Mouse (Mus musculus) CH12.LX (cell line): ENCODE results near the gene Sh3d21.

ENCODE experiments used
- CHD1 ChIP-seq: IDR thresholded peaks from 2 replicates; pipeline ENCODE4 v1.6.1; 2012; ENCODE audit warnings: low read depth, low read length, improper control_type of control experiment, inconsistent platforms
- CTCF ChIP-seq, 2 experiments: IDR thresholded peaks in 1 of 2; conservative IDR thresholded peaks in 1 of 2; 2 replicates each; pipeline ENCODE4 v1.5.1; 2011 to 2012; ENCODE audit warnings: low read depth in 2 of 2, low read length in 2 of 2, improper control_type of control experiment in 1 of 2, inconsistent platforms in 1 of 2, mild to moderate bottlenecking in 1 of 2, moderate library complexity in 1 of 2
- EP300 ChIP-seq: IDR thresholded peaks from 2 replicates; pipeline ENCODE4 v1.6.1; 2011; ENCODE audit warnings: low read length, improper control_type of control experiment
- MAX ChIP-seq: IDR thresholded peaks from 2 replicates; pipeline ENCODE4 v1.6.1; 2011; ENCODE audit warnings: low read length, improper control_type of control experiment
- NRF1 ChIP-seq: IDR thresholded peaks from 2 replicates; pipeline ENCODE4 v1.6.1; 2014; ENCODE audit warnings: low read depth, mild to moderate bottlenecking, inconsistent platforms, low read length, improper control_type of control experiment, moderate library complexity
- POLR2A ChIP-seq: IDR thresholded peaks from 2 replicates; pipeline ENCODE4 v1.6.1; 2011; ENCODE audit warnings: low read depth, mild to moderate bottlenecking, improper control_type of control experiment, low read length
- POLR2AphosphoS2 ChIP-seq: IDR thresholded peaks from 2 replicates; pipeline ENCODE4 v1.6.1; 2011; ENCODE audit warnings: low read depth, low read length, improper control_type of control experiment
- RAD21 ChIP-seq: IDR thresholded peaks from 2 replicates; pipeline ENCODE4 v1.6.1; 2011; ENCODE audit warnings: low read depth, mild to moderate bottlenecking, low read length, improper control_type of control experiment, moderate library complexity
- SMC3 ChIP-seq: IDR thresholded peaks from 2 replicates; pipeline ENCODE4 v1.6.1; 2011; ENCODE audit warnings: low read depth, low read length, improper control_type of control experiment
- TBP ChIP-seq: conservative IDR thresholded peaks from 2 replicates; pipeline ENCODE4 v1.6.1; 2011; ENCODE audit warnings: low read depth, low read length, improper control_type of control experiment
- TCF12 ChIP-seq: IDR thresholded peaks from 2 replicates; pipeline ENCODE4 v1.6.1; 2014; ENCODE audit warnings: low read depth, mild to moderate bottlenecking, inconsistent platforms, low read length, improper control_type of control experiment
- USF1 ChIP-seq: IDR thresholded peaks from 2 replicates; pipeline ENCODE4 v1.6.1; 2014; ENCODE audit warnings: low read depth, mild to moderate bottlenecking, inconsistent platforms, low read length, improper control_type of control experiment
- ZKSCAN1 ChIP-seq: IDR thresholded peaks from 2 replicates; pipeline ENCODE4 v1.6.1; 2012; ENCODE audit warnings: low read depth, inconsistent platforms, low read length, improper control_type of control experiment, borderline replicate concordance
- ZMIZ1 ChIP-seq: IDR thresholded peaks from 2 replicates; pipeline ENCODE4 v1.6.1; 2012; ENCODE audit warnings: low read depth, mild to moderate bottlenecking, inconsistent platforms, low read length, improper control_type of control experiment

DNA sequence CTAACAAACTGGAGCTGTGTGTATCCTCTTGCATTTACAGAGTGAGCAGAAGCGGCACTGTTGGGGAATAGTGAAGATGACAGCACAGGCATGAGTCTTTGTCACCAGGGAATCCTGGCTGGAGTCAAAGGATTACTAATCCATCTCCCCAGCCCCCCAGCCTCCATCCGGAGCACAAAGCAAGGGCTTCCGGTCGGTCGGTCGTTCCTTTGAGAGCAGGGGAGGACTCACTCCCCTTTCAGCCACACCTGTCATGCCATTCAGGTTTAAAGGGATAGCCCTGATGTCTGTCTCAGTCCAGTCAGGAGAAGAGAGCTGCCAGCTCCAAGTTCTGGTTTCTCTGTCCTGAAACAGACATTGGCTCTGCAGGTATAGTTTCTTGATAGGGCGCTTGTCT, 52.1 kb downstream of the Sh3d21 start:
- TF ChIP-seq CTCF (conservative IDR thresholded peaks at IDR 0.05 in 1 of 2, IDR thresholded peaks at IDR 0.05 in 1 of 2; ENCODE audit: low read depth in 2 of 2, low read length in 2 of 2) (no peak), USF1 (no peak), POLR2AphosphoS2 (no peak), POLR2A (no peak), EP300 (no peak), ZMIZ1 (no peak), MAX (no peak), NRF1 (no peak), CHD1 (no peak), TBP (no peak), TCF12 (no peak), RAD21 (no peak), SMC3 (no peak), ZKSCAN1 (no peak)
